Mouse (Mus musculus) mouse embryonic stem cell (cell line): Measurements from ENCODE around the gene Tut7.
"Not testable (repeated sequence)": the region's sequence is repeated elsewhere in the genome, so short reads cannot be mapped to it uniquely, and the experiment has no call there.

Source experiments
- in situ Hi-C, 2 experiments: fragments of 300-500 bp; cut with MboI; formaldehyde crosslinking; loops; 1 replicate in 1 of 2; 3 replicates in 1 of 2; pipeline ENCODE4 v1.14.3; 2019 to 2020; ENCODE audit warnings: low sequenced_read_pairs in 2 of 2, low pct_unique_long_range_greater_than_20kb in 1 of 2, mixed read lengths in 1 of 2; ENCODE audit not compliant: unreplicated experiment in 1 of 2

Tut7 gene

DNA sequence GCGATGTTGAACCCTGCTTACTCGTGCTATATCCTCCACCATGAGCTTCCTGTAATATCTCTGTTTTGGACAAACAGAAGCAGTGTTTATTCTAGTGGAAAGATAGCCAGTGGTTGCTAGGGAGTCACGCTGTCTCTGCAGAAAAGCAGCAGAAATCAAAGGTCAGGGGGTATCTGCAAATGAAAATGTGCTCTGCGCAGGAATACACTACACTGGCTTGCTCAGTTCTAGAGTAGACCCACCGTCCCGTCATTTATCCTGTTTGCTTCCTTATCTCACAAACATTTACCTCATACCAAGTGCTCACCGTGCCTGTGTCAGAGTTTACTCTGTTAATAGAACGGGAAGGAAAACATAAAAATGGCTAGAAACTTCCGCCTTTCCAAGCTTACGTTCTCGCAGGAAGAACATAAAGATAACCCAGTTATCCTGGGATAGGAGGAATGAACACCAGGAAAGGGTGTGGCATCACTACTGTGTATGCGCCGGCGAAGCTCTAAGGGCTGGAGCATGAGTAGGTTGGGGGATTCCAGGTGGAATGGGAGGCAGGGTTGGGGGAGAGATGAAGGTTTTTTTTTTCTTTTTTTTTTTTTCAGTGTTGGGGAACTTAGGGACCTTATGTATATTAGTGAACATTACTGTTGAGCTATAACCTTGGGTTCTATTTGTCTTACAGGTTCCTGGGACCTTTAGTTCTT, 13.3 kb upstream of the Tut7 start:
- in situ Hi-C loops: no loop called here

DNA sequence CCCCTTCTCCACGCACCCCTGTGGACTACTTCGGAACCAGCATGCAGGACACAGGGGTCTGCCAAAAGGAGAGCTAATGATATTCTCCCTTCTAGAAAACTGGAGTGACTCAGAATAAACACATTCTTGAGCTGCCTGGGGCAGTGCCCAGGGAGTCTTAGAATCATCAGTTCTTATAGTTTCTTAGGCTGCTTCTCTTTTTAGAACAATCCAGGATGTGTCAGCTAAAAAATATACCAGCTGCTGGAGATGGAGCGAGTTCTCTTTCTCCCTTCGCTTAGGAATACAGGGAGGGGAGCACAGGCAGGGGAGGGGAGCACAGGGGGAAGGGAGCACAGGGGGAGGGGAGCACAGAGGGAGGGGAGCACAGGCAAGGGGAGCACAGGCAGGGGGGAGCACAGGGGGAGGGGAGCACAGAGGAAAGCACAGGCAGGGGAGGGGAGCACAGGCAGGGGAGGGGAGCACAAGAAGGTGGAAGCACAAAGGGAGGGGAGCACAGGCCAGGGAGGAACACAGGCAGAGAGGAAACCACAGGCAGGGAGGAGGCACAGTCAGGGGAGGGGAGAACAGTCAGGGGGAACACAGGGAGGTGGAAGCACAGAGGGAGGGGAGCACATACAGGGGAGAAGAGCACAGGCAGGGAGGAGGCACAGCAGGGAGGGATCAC, 12.0 kb upstream of the Tut7 start:
- in situ Hi-C loops: no loop called here

DNA sequence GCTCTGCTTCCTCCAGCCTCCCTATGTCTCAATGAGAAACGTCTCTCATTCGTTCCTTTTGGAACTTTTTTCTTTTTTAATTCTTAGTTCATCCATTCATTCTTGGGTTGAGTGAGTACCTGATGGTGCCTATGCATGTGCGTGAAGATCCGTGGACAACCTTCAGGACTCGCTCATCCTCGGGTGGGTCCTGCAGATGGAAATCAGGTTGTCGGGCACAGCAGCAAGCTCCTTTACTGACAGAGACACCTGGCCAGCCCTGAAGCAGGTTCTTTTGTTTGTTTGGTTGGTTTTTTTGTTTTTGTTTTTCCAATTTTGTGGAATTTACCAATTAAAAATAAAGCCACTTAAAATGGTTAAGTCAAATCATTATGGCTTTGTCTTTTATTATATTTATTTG, 9.9 kb upstream of the Tut7 start:
- in situ Hi-C loops: no loop called here

DNA sequence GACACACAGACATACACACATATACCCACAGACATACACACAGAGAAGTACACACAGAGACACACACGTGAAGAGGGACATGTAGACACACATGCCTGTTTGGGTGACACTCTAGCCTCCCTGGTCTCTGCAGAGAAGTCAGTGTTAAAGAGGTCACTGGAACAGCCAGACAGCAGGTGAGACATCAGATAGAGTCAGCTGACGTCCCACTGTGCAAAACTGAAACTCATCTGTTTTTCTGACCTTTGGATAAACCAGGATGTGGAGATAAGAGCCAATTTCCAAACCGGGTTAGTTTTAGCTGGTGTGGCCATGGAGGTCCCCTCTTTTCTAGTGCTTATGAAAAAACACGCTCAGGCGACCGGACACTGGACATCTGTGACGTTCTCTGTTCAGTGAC, 9.5 kb upstream of the Tut7 start:
- in situ Hi-C loops: no loop called here

DNA sequence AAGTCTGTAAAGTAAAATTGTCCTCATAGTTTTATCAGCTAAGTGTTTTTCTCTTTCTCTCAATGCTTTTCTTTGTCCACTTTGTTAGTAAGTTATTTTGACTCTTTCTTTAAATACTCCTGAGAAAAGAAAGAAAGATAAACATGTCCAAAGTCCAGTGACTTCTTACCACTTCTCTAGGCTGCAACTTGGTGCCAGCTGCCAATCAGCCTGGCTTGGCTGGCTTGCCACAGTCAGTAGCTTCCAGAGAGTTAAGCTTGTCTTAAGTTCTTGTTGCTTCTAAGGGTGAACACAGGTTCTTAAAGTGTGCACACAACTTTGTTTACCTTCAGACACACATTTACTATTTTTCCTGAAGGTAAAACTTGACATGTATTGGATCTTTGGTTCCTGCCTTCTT, 3.0 kb upstream of the Tut7 start:
- in situ Hi-C loops: no loop called here

DNA sequence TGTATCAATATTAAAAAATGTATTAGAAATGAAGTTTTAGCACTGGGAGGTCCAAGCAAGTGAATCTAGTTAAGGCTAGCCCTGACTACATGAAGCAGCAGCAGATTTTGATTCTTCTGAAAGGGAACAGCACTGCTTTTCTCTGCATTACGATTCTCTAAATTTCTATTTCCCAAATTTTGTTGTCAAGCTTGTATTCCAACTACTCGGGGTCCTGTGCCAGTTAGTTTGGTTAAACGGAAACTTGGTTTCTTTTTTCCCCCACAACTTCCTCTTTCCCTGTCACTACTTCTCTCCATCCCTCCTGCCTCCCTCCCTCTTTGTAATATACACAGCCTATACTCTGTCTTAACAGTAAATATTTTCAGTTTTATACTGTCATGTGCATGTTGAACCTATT, 2.1 kb downstream of the Tut7 start:
- in situ Hi-C loops: no loop called here

DNA sequence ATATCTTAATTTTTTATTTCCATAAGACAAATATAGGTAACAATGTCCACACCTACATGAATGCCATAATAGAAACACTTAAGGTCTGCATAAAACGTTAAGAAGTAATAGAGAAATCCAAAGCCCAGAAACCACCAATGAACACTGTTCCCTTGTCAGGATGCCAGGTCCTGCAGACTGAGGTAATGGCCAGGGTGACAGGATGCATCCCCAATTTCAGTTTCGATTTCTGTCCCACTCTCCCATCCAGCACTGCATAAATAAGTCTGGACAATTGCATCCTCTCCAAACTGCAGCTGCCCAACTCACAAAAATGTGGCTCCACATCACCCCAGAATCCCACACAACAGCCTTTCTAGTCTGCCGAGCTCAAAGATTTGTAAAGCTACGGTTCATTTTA, 2.8 kb downstream of the Tut7 start:
- in situ Hi-C loops: no loop called here

DNA sequence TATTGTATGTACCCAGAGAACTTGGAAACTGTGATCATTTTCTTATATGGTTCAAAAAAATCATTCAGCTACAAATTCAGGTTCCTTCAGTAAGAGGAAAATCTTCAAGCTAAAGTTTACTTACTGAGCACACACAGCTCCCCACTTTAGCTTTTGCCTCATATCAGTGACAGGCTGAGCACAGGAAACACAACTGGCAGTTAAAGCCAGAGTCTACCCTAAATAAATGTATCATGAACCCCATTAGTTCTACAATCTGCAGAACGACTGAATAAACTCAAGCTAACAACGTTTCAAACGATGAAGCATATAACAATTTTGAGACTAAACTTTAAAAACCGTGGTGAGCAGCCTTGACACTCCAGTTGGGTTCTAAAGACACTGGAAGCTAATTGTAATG, 5.6 kb downstream of the Tut7 start:
- in situ Hi-C loops: no loop called here

DNA sequence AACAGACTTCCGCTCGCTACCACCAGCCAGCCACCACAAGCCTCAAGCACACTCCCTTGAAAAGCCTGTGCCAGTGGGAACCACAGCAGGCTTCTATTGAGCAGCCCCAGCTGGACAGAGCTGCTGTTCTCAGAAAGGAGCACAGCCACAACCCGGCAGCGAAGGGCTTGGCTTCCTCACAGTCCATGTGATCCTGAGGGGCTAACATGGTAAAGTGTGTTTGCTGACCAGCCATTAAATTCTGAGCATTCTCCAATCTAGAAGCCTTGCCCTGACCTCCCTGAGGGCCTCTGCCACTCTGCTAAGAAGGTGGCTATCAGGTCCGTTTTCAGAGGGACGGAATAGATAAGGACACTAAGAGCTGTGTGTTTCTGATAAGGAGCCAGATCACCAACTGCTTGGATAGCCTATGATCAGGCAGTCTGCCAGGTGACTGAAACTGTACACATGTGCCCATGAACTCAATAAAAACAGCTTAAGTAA, 8.8 kb downstream of the Tut7 start:
- in situ Hi-C loops: no loop called here

DNA sequence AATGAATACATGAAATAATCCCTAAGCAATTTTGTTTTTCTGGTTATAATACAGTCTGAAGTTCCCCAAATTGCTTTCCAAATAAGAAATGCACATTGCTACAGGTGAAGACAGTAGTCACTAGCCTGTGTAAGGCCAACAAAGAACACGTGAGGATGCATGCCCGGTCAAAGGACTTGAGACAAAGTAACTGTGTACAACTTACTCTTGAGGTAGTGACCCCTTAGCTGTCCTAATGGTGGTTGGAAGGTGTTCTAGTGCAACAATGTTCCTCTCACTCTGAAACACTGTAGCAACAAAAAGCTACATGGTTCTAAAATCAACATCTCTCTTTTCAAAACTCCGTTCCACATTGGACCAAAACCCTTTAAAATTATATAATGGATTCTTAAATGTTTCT, 11.4 kb downstream of the Tut7 start:
- in situ Hi-C loops: no loop called here

DNA sequence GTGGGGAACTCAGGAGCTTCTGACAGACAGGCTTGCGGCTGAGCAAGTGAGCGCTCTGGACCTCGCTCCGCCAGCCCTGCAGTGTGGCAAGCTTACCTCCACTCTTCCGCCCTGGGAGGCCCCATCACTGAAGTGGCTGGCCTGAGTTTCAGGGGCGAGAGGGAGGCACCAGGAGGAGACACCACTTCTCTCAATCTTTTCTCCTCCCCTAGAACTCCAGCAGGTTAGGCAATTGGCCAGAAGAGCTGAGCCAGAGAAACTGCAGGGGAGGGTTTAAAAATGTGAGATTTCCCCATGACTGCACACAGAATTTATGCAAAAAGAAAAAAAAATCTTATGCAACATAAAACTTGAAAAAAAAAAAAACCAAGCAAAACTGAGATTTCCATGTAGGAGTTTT, 21.9 kb downstream of the Tut7 start:
- in situ Hi-C loops: no loop called here

DNA sequence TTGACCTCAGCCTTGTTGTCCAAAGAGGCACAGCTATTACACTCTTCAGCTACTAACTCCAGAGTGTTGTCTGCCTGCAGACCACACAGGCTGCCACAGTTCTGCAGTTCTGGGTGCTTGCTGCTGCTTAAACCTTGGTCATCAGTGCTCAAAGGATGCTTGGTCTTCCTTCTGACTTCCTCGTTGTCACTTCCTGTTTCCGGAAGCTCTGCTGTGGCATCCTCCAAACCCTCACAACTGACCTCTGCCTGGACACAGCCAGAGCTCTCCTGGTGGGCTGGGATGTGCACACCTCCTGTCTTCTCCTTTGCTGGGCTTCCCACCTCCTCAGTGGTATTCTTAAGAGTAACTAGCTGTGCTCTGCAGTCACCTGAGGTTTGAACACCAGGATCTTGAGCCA, 22.9 kb downstream of the Tut7 start:
- in situ Hi-C loops: no loop called here

DNA sequence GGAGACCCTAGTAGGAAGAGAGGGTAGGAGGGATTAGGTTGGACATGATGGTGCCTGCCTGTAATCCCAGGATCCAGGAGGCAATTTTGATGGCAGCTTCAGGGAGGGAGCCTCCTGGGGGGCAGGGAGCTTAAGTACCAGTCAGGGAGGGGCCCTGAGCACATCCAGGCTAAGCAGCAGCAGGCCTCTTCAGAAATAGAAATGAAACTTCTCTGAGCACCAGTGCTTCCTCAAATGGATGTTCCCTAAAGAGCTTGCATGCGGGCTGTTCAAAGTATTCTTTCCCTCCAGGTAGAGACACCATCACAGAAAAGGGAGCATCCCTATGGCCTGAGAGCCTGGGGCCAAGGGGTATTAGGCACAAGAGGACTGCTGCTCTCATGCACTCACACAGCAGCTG, 24.6 kb downstream of the Tut7 start:
- in situ Hi-C loops: no loop called here

DNA sequence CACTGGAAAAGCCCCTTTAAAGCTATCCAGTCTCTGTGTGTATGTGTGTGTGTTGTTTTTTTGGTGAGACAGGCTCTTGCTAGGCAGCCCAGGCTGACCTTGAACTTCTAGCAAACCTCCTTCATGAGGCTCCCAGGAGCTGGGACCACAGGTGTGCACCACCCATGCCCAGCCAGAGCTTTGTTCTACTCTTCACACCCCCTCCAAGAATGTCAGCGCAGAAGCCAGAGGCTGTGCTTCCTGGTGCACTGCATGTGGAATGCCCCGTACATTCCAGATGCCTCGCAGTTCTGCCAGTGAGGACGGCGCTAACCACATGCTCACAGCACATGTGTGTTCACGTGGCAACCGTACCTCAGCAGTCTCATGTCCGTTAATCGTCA, 26.5 kb downstream of the Tut7 start:
- in situ Hi-C loops: no loop called here

DNA sequence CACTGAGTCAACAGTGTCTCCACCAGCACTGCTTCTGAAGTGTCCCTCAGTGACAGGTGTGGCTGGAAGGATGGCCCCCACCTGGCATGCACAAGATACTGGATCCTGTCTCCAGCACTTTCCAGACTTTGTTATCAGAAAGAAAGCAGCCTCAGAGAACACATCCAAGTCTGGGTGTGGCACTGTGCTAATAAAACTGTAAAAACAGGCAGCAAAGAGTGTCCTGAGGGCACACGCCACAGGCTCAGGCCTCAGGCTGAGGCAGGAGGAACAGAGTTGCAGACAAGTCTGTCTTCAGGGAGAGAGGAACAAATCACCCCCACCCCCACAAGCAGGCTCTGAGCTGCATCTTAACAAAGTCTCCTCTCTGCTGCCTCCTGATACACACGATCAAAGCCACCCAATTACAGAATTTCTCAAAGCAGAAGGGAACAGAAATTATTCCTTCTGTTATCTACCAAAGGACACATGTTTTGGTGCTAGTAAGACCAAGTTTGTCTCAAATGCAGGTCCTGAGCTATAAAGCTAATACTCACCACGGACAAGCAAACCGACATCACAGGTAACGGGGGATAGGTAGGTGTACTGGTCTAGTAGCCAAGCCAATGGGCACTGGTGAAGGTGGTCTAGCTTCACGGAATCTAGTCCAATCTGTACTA, 27.0 kb downstream of the Tut7 start:
- in situ Hi-C loops: no loop called here

DNA sequence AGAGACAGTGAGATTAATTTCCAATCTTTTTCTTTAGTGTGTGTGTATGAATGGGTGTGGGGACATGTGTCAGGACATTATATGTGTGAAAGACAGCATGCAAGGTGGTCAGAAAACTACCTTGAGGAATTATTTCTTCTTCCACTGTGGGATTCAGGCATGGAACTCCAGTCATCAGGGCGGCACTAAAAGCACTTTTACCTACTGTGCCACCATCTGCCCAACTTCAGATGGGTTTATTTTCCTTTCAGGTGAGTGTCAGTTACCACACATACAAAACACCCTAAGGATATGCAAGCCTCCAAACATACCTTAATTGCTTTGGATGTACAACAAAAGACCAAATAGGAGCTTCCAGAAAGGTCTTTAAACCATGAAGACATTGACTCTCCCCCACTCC, 28.2 kb downstream of the Tut7 start:
- in situ Hi-C loops: no loop called here

DNA sequence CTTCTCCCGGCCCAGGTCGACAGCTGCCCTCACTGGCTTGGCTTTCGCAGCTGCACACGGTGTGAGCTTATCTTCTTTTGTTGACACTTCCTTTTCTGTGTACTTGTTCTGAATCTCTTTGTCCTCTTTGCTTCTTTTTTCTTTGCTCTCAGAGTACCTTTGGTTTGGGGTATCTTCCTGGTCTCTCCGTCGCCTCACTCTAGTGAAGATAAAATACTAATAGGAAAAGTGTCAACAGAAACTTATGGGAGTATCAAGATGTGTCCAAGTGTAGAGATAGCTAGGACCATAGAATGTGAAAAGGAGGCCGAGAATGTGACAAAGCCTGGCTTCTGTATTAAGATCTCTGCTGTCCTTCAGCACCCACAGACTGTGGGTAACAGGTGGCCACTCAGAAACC, 40.8 kb downstream of the Tut7 start, which contains the start of gene Gm49354:
Gene Gm49354, minus strand, starts transcription at position 101 of the 400 bp plus-strand sequence.
- in situ Hi-C loops: no loop called here

DNA sequence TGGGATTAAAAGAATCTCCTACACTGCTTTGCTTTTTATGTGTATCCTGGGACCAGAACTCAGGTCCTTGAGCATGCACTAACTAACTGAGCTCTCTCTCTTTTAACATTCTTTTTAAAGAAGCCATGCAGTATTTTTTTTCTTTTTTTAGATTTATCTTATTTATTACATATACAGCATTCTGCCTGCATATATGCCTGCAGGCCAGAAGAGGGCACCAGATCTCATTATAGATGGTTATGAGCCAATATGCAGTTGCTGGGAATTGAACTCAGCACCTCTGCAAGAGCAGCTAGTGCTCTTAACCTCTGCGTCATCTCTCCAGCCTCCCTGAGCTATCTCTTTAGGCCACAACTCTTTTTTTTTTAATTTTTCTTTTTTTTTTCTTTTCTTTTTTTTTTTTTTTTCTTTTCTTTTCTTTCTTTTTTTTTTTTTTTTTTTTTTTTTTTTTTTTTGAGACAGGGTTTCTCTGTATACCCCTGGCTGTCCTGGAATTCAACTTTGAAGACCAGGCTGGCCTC, 43.1 kb downstream of the Tut7 start:
- in situ Hi-C loops: not testable (repeated sequence)

DNA sequence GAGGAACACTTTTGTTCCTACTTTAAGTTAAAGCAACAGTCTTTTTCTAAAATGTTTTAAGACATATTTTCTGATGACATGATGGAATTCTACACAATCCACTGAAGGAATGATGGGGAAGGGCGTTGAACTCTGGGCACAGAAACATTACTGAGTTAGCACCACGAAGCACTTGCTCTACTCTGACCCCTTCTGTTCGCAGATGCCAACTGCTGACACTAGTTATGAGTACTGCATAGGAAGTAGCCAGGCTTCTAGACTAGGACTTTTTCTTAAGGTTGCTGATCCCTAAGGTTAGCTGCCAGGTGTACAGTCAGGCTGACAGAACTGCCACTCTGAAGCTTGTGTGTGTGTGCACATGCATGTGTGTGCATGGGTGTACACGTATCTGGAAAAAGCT, 43.7 kb downstream of the Tut7 start:
- in situ Hi-C loops: no loop called here

DNA sequence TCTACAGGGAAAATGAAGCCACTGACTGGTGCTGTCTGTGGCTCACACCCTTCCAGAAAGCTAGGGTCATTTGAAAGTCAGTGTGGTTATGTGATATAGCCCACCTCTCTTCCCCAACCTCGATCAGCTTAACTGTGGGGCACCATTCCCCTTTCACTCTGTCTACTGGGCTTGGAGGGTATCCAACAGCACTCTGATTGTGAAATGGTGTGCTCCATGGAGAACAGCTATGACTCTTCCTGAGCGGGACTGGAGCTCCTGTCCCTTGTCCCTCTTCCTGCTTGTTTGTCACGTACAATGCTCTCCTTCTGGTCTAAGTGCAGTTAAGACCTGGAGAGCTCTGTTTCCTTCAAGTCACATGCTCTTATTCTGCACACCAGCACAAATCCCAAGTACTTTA, 47.8 kb downstream of the Tut7 start:
- in situ Hi-C loops: no loop called here
